Mouse (Mus musculus): ENCODE results near the gene Inpp5d.

Gene Inpp5d

DNA sequence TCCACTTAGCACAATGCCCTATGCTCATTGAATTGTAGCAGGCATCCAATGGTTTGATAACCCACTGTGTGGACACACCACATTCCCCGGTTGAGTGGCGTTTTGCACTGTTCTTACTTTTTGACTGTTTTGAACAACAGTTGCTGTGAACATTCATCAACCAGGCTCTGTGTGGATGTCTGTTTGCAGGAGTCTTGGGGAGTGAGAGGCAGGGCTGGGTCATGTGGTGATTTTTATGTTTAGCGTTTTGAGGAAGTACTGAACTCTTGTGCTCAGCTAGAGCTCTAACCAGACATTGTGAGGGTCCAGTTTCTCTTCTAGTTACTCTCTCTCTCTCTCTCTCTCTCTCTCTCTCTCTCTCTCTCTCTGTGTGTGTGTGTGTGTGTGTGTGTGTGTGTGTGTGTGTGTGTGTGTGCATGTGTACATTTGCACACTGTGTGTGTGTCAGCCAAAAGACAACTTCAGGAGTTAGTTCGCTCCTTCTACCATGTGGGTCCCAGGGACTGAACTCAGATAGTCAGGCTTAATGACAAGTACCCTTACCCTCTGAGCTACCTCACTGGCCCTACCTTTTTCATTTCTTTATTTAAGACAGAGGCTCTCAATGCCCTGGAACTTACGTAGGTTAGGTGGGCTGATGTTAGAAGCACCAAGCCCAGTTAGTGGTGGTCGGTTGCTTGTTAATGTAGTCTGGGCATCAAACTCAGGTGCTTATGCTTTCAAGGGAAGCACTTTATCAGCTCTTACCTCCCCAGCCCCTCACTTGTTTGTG lies 5.3 kb downstream of the Inpp5d start:
- no peak for DNase-seq

DNA sequence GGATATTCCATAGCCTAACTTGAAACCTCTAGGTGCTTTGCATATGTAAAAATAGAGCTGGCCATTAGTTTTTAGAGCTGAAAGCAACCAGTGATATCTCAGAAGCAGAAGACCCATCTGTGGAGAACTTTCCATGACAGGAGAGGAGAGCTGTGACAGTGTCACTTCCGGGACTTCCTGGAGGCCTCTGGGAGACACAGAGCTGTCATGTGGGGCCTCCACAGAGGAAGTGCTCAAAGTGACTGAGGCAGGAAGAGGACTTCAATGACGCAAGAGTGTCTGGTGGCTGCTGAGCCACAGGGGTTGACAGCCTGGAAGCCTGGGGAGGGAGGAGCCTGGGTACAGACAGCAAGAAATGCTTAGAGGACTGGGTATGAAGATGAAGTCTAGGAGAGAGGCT lies 6.2 kb downstream of the Inpp5d start:
- DNase-seq: no peak

DNA sequence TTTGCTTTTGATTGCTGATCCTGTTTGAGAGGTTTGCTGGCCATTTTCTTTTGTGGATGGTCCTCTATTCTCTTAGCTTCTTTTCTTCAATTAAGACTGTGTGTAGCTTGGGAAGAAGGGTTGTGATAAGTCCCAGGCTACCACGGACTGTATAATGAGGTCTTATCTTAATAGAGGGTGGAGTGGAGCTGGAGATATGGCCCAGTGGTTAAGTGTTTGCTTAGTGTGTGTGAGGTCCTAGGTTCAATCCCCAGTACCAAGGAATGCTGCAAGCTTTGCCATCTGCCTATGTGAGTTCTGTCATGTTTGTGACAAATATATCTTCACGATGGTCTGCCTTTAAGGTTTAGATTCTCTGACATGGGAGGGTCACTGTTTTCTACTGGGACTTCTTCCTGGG lies 8.0 kb downstream of the Inpp5d start:
- no peak for DNase-seq

DNA sequence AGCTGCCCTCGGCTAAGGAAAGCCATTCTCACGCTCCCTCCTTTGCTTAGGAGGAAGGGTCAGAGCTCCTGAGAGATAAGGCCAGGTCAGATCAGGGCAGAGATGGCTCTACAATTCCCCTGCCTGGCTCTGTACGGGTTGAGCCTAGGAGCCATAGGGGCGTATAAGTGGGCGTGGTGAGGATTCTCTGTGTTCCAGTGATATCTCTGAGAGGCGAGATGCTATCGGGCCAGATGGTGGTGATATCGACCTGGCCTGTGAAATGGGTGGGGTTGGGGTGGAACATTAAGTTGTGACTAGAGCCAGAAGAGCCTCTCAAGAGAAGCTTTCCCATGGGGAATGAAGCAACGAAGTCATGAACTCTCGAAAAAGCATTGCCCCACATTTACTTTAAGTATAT lies 11.5 kb downstream of the Inpp5d start:
- DNase-seq: no peak

DNA sequence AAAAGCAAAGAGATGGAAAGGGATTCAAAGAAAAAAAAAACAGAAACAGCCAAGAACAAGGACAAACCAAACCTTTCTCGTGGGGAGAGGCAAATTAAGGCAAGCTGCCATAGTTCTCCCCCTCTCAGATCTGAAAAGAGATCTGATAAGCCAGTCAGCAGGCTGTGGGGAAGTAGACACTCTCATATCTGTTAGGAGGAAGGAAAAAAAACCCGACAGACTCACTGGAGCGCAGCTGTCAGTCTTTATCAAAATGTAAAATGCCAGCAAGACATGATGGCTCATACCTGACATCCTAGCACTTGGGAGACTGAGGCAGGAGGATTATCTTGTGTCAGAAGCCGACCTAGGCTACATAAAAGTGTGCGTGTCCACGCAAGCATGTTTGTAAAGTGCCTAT lies 12.1 kb downstream of the Inpp5d start:
- DNase-seq: no peak

DNA sequence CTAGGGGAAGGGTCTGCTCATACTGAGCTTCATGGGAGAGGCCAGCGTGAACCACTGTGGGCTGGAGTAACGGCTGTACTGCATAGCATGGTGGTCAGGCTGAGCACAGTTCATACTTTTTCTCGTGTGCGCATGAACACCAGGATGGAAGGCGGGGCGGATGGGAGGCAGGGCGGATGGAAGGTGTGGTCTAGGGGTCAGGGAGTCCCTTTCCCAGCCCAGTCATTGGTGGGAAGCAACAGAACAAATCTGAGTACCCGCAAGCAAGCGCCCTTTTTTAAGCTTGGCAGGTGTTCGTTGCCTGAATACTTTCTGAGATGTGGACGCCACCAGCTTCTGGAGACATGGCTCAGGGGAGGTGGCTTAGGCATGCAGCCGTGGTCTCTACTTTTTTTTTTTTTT lies 16.6 kb downstream of the Inpp5d start:
- no peak for DNase-seq

DNA sequence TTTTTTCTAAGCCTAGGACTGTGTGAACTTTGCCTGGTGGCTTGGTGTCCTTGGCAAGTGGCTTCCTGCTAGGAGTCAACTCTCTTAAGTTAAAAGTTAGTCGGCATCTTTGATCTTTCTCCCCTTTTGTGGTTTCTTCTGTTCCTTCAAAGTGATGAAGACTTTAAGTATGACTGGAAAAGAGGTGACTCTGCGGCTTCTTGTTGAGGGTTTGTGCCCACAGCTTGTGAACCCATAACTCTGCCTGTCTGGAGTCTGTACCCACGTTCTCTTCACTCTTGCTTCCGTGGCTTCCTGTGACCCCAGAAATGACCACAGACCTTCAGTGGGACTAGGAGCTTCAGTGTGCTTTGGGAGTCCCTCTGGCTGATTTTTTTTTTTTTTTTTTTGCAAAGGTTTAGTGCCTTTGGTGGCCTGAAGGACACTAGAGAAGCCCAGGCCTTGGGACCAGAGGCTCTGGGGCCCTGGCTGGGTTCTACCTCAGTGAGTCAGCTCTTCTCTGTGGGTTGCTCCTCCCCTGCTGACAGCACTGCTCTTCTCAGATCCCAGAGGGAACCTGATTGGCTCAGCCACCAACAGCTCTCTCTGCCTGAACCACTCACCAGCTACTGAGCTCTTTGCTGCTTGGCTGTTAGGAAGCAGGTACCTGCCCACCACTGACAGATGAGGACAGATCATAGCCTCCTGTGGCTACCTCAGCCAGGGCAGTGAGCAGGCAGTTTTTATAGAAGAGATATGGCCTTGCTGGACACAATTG lies 17.2 kb downstream of the Inpp5d start:
- no peak for DNase-seq

DNA sequence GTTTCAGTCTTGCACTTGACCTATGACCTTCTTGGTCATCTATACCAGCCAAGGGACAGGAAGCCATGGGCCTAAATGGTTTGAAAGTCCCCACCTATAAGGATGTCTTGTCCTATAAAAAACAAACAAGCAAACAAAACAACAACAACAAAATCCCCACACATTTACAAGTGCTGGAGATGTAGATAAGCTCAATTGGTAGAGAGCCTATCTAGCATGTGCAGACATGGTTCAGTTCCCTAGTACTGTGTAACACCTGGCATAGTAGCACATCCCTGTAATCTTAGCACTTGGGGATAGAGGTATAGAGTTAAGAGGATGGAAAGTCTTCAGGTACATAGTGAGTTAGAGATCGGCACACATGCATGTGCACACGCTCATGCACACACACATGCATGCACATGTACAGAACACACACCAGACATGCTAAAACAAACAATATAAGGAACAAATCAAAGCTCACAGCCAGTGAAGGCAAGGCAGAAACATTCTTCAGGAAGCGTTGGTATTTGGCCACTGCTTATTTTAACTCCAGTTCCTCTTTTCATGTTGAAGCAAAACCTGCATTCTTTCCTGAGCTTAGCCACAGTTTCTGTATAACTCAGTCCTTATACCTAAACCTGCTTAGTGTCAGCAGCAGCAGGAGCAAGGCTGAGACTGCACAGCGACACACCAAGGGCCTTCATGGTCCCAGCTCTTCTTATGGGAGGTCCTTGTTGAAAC lies 17.9 kb downstream of the Inpp5d start:
- DNase-seq: no peak

DNA sequence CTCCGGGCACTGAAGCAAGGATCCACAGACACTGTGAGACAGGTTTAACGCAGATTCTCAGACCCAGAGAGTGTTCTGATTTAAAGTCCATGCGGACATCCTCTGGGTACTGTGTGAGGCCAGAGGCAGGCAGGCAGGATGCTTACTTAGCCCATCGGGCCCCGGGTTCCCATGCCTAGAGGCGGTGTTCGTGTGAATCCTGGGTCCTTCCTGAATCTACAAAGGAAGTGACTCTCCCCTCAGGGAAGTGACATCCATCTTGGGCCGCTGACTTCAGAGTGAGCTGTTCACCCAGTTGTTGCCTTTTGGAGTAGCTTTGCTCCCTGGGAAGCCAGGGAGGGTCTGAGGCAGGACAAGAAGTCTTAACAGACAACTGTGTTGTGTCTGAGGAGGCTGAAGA lies 19.6 kb downstream of the Inpp5d start:
- no peak for DNase-seq

DNA sequence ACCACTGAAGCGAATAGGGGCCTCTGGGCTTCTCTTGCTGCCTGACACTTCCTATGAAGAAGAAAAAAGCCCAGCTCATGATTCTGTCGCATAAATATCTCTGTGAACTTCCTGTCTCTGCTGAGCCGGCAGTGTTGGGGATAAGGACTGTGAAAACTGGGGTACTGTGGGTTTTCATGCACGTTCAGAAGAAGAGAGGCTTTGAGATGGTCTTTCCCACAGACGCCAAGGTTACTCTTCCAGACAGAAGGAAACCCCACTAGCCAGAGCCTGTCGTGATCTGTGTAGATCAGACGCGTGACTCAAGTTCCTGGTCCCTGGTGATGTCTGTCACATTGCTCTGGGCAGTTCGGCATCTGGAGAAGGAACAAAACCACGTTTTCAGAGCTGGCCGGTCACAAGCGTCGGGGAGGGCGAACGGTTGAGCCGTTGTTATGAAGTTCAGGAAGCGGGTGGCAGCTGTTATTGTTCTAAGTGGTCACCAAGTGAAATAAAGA lies 20.1 kb downstream of the Inpp5d start:
- no peak for DNase-seq

DNA sequence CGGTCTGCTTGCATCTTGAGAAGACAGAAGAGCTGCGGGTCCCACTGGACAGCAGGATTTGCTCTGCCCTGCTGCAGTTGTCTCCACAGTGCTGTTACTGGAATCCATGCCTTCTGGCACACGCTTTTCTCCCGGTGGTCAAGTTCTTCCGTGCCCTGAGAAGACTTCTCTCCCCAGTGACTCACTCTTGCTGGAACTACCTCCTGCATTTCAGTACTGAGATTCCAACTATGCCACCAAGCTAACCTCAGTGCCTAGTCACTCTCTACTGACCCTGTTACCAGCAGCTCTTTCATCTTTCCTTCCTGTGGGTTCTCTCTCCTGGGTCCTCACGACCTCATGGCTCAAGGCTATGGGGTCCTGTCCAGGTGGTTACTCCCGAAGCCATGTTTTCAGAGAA lies 22.9 kb downstream of the Inpp5d start:
- DNase-seq: no peak

DNA sequence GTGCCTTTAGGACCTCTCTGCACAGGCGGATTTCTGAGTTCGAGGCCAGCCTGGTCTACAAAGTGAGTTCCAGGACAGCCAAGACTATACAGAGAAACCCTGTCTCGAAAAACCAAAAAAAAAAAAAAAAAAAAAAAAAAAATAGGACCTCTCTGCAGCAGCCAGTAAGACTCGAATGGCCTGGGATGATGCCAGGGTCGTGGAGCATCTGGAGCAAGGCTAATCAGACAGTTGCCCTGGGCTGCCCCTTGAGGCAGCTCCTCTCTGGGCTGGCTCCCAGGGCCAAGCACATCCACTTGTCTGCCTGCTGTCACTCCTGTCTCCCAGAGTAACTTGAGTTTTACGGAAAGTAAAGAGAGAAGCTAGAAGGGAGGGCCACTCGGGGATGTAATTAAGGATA lies 24.9 kb downstream of the Inpp5d start:
- DNase-seq: no peak

DNA sequence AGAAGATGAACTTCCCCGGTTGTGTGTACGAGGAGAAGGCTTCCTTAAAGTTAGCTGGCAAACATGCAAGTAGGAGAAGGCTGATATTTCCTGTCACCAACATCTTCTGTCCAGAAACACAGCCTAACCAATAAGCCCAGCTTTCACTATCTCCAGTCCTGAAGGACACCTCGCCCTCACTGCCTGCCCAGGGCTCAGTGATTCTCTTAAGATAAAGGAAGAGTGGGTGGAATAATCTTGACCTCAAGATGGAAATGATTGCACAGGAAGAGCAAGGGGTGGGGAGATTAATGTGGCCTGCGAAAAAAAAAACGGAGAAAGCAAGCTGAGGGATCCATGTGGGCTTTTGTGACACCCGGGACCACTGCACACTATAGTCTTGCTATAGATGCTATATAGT lies 25.6 kb downstream of the Inpp5d start:
- no peak for DNase-seq

DNA sequence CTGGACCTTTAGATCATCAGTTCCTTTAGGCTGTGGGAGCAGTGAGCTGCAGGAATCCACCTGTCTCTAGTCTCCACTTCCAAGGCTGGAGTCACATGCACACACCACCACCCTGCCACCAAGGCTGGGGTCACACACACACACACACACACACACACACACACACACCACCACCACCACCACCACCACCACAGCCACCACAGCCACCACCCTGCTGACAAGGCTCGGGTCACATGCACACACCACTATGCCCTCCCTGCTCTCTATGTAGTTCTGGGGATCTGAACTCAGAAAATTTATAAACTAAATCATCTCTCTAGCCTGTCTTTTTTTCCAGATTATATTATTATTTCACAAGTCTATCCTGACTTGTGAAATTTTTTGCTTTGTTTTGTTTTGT lies 27.7 kb downstream of the Inpp5d start:
- no peak for DNase-seq

DNA sequence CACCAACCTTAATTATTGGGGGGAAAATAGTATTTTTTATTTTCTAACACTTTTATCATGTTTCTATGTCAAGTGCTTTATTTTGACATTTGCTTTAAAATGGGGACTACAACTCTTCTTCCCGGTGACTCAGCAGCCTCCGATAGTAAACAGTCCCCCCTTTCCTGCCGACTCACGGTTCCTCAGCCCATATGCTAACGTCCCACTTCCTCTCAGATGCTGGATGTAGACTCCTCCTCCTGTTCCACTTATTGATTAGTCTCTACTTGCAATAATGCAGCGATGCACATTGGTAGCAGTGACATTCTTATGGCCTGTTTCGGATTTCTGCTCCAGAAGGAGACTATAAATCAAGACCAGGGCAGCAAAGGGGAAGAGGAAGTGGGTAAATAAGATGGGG lies 28.5 kb downstream of the Inpp5d start:
- no peak for DNase-seq

DNA sequence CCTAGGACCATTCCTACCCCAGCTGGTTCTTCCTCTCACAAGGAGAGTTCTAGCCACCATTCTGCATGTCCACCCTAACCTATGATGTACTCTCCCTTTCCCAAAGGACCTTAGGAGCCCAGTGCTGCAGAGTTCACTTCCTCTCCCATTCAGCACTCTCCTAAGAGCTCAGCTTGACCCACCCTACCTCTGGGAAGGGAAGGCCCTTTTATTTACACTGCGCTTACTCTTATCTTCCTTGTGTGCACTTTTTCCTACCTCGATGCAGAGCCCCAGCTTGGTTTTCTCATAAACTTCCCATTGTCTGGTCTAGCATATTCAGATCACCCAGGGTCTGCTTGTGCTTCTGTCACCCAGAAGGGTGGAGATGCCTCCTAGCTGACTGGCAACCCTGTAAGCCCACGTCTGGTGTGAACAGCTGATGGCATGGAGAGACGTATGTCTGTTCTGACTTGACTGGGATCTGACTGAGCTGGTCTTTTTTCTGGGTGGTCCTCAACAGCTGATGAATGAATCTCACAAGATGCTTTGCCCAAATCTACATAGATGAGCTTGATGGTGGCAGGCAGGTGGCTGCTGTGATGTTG lies 29.2 kb downstream of the Inpp5d start:
- no peak for DNase-seq

DNA sequence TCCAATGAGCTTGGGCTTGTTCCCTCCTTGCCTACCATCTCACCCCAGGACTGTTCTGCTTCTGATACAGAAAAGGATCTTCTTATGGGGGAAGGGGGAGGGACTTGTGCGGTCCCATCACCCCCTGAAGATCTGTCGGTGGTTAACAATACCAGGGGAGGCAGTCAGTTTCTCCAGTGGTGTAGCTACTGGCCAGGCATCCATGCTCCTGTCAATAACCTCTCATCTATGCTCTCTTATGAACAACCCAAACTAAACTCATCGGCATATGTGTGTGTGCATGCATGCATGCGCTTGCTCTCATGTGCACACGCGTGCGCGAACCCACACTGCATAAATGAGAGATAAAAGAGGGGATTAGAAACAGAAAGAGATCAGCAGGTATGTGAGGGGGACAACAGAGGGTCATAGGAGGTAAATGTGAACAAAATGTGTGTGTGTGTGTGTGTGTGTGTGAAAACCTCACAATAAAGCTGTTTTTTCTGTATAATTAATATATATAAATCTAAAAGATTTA lies 29.9 kb downstream of the Inpp5d start:
- no peak for DNase-seq

DNA sequence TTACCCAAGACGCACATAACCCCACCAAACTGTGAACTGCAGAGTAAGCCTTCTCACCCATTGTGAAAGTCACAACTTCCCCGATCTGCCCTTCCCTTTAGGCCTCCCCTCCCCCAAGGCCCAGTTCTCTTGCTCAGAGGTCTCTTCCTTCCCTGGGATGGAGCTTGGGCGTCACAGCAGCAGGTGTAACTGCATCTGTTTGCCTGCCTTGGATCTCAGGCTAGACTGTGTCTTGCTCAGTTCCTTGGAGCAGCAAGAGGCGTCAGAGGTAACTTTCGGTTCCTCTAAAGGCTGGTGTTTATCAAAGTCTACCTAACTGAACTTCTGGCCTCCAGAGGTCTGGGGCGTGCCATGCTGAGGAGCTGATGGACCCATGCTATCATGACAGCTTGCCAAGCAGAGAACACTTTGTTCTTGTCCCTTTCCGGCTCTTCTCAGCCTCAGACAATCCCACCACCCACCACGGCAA lies 30.5 kb downstream of the Inpp5d start:
- peak; percentile 23 for DNase-seq

DNA sequence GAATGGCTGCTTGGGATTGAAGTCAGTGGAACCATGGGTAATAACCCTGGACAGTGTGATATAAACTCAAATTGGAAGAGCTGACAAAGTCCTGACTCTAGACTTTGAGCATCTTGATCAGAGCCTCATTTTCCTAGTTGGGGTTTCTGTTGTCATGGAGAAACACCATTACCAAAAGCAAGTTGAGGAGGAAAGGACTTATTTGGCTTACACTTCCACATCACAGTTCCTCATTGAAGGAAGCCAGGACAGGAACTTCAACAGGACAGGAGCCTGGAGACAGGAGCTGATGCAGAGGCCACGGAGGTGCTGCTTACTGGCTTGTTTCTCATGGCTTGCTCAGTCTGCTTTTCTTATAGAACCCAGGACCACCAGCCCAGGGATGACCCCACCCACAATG lies 31.3 kb downstream of the Inpp5d start:
- no peak for DNase-seq

DNA sequence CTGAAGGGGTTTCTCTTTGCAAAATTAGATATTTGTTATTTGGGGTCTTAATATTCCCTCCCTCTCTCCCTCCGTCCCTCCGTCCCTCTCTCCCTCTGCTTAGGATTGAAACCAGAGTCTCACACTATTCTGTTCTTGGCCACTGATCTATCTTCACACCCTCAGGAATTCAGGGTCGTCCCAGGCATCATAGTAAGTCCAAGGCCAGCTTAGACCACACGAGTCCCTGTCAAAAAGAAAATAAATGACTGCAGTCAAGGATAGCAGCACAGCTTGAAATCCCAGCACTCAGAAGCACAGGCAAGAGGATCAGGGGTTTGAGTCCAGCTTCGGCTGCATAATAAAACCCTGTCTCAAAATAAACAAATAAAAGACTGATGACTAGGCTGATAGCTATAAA lies 35.0 kb downstream of the Inpp5d start:
- DNase-seq: no peak

DNA sequence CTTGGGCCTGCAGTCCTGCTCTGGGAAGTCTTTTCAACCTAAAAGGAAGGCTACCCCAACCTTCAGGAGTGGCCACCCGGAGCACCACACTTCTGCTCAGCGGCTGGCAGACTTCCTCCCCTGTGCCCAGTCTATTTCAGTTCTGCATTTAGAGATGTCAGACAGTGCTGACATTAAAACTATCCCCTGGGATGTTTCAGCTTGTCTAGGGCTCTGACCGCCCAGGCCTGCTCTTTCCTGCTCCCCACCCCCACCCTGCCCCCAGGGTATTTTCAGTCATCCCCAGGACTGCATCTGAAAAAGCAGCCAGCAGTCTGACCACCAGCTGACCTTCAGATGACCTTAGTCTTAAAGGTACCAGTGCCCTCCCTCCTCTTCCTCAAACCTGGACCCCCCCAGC lies 38.0 kb downstream of the Inpp5d start:
- DNase-seq: no peak

DNA sequence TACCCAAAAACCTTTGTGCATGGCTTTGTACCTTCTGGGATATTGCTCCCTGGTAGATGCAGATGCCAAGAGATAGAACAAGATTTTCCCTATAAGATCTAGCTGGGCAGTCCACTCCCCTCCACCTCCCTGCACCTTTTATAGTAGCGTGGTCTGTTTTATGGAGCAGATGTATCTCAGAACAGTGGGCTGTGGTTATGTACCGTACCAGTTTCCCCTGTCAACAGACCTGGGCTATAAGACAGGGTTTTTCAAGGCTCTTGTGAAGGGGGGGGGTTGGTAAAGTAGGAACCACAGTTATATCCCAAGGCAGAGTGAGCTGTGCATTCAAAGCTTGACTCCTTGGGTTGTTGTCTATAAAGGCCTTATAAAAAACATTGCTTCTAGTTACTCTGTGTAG lies 38.4 kb downstream of the Inpp5d start:
- no peak for DNase-seq
